Mouse (Mus musculus) kidney, embryonic 16.5 days (tissue): Measurements from ENCODE around the gene Irx4. TPM values are rescaled to one million over a fixed set of nuclear protein-coding genes. Genes with fewer than 3 reads are reported as not detected.

Experiments used
- ATAC-seq: fragments of 200-750 bp; cut with Nextera tagmentation; 2 replicates; pipeline ENCODE4 v1.8.0; 2017; ENCODE audit warnings: moderate TSS enrichment; ENCODE audit not compliant: low FRiP score, low TSS enrichment
- H3K27ac ChIP-seq: fragments of 300-500 bp; sonication (generic); 2 replicates; pipeline ENCODE4 v1.5.1; 2014; ENCODE audit warnings: low read length
- H3K27me3 ChIP-seq: fragments of 300-500 bp; sonication (generic); 2 replicates; pipeline ENCODE4 v1.6.1; 2014; ENCODE audit warnings: low read length, control low read depth, mixed read lengths; ENCODE audit not compliant: insufficient read depth
- H3K36me3 ChIP-seq: fragments of 300-500 bp; sonication (generic); 2 replicates; pipeline ENCODE4 v1.6.1; 2014; ENCODE audit warnings: low read length, control low read depth, mixed read lengths; ENCODE audit not compliant: insufficient read depth
- H3K4me1 ChIP-seq: fragments of 300-500 bp; sonication (generic); 2 replicates; pipeline ENCODE4 v1.6.1; 2014; ENCODE audit warnings: low read length, control low read depth, mixed read lengths; ENCODE audit not compliant: insufficient read depth
- H3K4me2 ChIP-seq: fragments of 300-500 bp; sonication (generic); replicated peaks from 2 replicates; pipeline ENCODE4 v1.6.1; 2014; ENCODE audit warnings: low read depth, low read length
- H3K4me3 ChIP-seq: fragments of 300-500 bp; sonication (generic); 2 replicates; pipeline ENCODE4 v1.5.1; 2014; ENCODE audit warnings: mild to moderate bottlenecking, low read length
- H3K9ac ChIP-seq: fragments of 300-500 bp; sonication (generic); replicated peaks from 2 replicates; pipeline ENCODE4 v1.6.1; 2014; ENCODE audit warnings: low read length
- H3K9me3 ChIP-seq: fragments of 300-500 bp; sonication (generic); 2 replicates; pipeline ENCODE4 v1.6.1; 2016; ENCODE audit warnings: low read length, control low read depth
- WGBS: fragments of 180-500 bp; shearing (Covaris S2); extraction: QIAGEN DNeasy Blood & Tissue Kit; methylation state at CpG from one replicate; pipeline ENCODE4 v1.1.7; 2014; 5-methylcytosine and 5-hydroxymethylcytosine counted together
- polyA plus RNA-seq: library from polyadenylated mRNA; unstranded; fragments of >200 nt; fragmentation: Nextera tagmentation; extraction: Ambion mirVana; gene quantifications from 2 replicates; pipeline ENCODE4 v1.2.1, GENCODE M21; 2015

The Irx4 gene
- polyA plus RNA-seq, 1 experiment from 2014 or later = 0.30 TPM

- ATAC-seq = no peak
- Histone ChIP-seq H3K36me3 (no peaks in the 10 kb centered on the region), H3K4me2 (peak overlapping the region; percentile 66), H3K27me3 (peaks cover 97% of the 10 kb centered on the region), H3K4me1 (peaks cover 31% of the 10 kb centered on the region), H3K27ac (no peak overlapping the region), H3K9me3 (no peaks in the 10 kb centered on the region), H3K9ac (no peak overlapping the region), H3K4me3 (peak overlapping the region; percentile 49)
- 20% methylated on average over 10 of the region's 10 CpGs for WGBS
Measured at GRCm38 (mm10) chr13:73259577-73260353, 514 bp upstream of the Irx4 start.

DNA sequence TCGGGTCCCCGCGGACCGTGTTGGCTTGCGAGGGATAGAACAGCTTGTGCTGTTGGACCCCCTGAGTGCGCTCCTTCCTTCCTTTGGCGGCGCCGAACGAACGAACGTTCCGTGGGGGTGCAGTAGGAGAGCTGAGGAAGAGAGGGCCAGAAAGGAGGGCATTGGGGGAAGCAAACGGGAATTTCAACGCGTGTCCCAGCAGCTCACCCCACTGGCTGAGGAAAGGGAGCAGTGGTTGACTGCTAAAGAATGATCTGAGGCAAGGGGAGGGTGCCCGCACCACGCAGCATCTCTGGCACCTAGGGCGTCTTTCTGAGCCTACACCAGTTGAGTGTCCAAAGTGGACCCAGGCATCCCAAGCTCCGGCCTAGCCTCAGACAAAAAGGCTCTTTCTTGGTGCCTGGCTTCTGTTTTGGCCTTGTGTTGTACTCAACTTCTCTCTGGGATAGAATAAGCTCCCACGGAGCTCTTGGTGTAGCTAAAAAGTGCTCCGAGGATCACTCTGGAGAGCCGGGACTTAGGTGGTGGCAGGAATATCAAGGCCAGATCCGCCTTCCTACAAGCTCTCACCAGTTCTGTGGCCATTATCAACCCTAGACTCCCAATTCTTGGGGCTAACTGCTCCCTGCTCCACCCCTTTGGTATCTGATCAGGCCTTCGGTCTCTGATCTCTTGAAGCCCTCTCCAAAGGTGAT lies 904 bp downstream of the Irx4 start:
- Histone ChIP-seq H3K27me3 (peaks cover 98% of the 10 kb centered on the region), H3K36me3 (no peaks in the 10 kb centered on the region), H3K9me3 (no peaks in the 10 kb centered on the region), H3K9ac (0 out of 2 replicates have a peak overlapping the region, but pooled peaks have one; percentile 20), H3K4me3 (peak overlapping the region; percentile 49), H3K4me2 (peak overlapping the region; percentile 66), H3K27ac (no peak overlapping the region), H3K4me1 (peaks cover 37% of the 10 kb centered on the region)
- WGBS = 9% methylated on average over 25 of the region's 25 CpGs
- no peak for ATAC-seq

DNA sequence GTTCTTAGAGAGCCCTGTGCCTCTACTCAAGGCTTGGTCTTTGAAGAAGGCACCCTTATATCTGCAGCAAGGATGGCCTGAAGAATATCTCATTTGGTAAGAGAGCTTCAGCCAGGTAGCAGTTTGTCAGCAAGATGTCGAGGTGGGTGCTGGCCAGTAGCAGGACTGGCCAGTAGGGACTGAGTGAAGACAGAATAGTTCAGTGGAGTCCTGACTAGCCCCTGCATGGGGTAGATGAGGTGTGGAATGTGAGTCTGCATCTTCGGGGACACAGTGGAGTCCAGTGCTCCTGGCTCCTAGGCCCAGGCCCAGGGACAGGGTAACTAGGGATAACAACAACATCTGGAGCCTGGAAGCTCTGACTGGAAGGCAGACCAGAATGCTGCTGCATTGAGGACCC lies 1.6 kb downstream of the Irx4 start:
- no peak overlapping the region for H3K4me3 ChIP-seq
- H3K9me3 ChIP-seq = no peaks in the 10 kb centered on the region
- ATAC-seq = no peak
- no peak overlapping the region for H3K9ac ChIP-seq
- H3K27ac ChIP-seq = no peak overlapping the region
- no peaks in the 10 kb centered on the region for H3K36me3 ChIP-seq
- no peak overlapping the region for H3K4me2 ChIP-seq
- WGBS = 21% methylated on average over 2 of the region's 2 CpGs
- H3K27me3 ChIP-seq = peaks cover 98% of the 10 kb centered on the region
- H3K4me1 ChIP-seq = peaks cover 37% of the 10 kb centered on the region

DNA sequence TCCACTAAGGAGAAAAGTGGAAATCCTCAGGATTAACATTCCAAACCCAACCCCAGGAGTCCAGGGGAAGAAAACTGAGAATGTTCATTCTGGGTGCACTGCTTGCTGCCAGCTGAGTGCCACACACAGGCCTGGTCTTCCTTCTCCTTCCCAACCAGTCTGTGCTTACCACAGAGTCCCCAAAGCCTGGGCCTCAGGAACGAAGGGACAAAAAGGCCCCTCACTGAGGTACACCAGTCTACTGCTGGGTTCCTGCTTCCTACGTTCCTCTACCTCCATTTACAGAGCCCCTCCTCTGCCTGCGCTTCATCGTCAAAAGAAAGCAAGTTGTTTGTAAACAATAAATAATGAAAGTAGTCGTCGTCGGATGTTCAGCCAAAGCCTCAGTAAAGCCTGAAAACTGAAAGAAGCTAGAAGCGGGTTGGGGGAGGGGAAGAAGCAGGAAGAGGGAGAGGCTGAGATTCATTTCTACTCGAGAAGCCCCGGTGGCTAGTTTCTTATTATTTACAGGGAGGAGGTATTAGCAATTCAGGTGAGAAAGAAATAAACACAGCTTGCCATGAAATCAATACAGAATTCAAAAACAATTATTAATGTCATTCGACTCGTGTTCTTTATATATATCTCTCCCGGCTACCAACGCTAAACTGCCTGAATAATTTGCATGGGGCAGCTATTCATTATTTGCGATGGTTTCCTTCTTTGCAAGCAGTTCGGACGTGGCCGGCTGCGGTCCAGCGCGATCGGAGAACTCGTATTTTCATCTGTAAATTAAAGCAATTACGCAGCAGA lies 2.3 kb downstream of the Irx4 start:
- Histone ChIP-seq H3K9me3 (no peaks in the 10 kb centered on the region), H3K4me3 (peak overlapping the region; percentile 24), H3K36me3 (no peaks in the 10 kb centered on the region), H3K4me1 (peaks cover 37% of the 10 kb centered on the region), H3K9ac (no peak overlapping the region), H3K27me3 (peaks cover 98% of the 10 kb centered on the region), H3K4me2 (peak overlapping the region; percentile 43), H3K27ac (no peak overlapping the region)
- no peak for ATAC-seq
- 4% methylated on average over 24 of the region's 24 CpGs for WGBS

GRCm38 (mm10) chr13:73263128-73263971 lies 3.1 kb downstream of the Irx4 start:
- Histone ChIP-seq H3K27ac (no peak overlapping the region), H3K27me3 (peaks cover 98% of the 10 kb centered on the region), H3K4me2 (peak overlapping the region; percentile 43), H3K9me3 (no peaks in the 10 kb centered on the region), H3K36me3 (no peaks in the 10 kb centered on the region), H3K4me3 (peak overlapping the region; percentile 24), H3K4me1 (peaks cover 37% of the 10 kb centered on the region), H3K9ac (no peak overlapping the region)
- ATAC-seq = peak; percentile 55; the same call in 1 of the 2 replicates
- WGBS = 1% methylated on average over 40 of the region's 40 CpGs

GRCm38 (mm10) chr13:73264166-73264735 lies 4.0 kb downstream of the Irx4 start:
- H3K4me1 ChIP-seq = peaks cover 37% of the 10 kb centered on the region
- 5% methylated on average over 29 of the region's 29 CpGs for WGBS

GRCm38 (mm10) chr13:73264831-73265230 lies 4.6 kb downstream of the Irx4 start:
- H3K4me3 ChIP-seq = no peak overlapping the region
- H3K4me1 ChIP-seq = peaks cover 37% of the 10 kb centered on the region
- no peak for ATAC-seq
- H3K36me3 ChIP-seq = no peaks in the 10 kb centered on the region
- H3K4me2 ChIP-seq = no peak overlapping the region
- 17% methylated on average over 8 of the region's 8 CpGs for WGBS
- no peaks in the 10 kb centered on the region for H3K9me3 ChIP-seq
- H3K27ac ChIP-seq = no peak overlapping the region
- peaks cover 98% of the 10 kb centered on the region for H3K27me3 ChIP-seq
- H3K9ac ChIP-seq = no peak overlapping the region

More at GRCm38 (mm10) chr13:73264166-73264735, 4.0 kb downstream of the Irx4 start:
- Histone ChIP-seq H3K36me3 (no peaks in the 10 kb centered on the region), H3K9me3 (no peaks in the 10 kb centered on the region), H3K27me3 (peaks cover 98% of the 10 kb centered on the region), H3K27ac (no peak overlapping the region), H3K4me3 (peak overlapping the region; percentile 24), H3K4me2 (peak overlapping the region; percentile 43; the same call in 1 of the 2 replicates), H3K9ac (no peak overlapping the region)
- ATAC-seq = peak; percentile 14; the same call in 1 of the 2 replicates

DNA sequence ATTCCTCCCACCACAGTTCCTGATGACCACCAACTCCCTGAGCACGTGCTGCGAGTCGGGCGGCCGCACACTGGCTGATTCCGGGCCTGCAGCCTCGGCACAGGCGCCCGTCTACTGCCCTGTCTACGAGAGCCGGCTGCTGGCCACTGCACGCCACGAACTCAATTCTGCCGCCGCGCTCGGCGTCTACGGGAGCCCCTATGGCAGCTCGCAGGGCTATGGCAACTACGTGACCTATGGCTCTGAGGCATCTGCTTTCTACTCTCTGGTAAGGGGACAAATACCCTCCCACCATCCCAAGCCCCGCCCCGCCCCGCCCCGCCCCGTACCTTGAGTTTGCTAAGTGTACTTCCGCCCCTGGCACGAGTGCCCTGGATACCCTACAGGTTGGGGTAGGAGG lies 5.2 kb downstream of the Irx4 start:
- H3K4me2 ChIP-seq = peak overlapping the region; percentile 48
- H3K36me3 ChIP-seq = no peaks in the 10 kb centered on the region
- peak overlapping the region; percentile 28 for H3K4me3 ChIP-seq
- H3K4me1 ChIP-seq = peaks cover 33% of the 10 kb centered on the region
- ATAC-seq = peak; percentile 40
- no peaks in the 10 kb centered on the region for H3K9me3 ChIP-seq
- peaks cover 98% of the 10 kb centered on the region for H3K27me3 ChIP-seq
- under 1% methylated on average over 28 of the region's 28 CpGs for WGBS
- H3K9ac ChIP-seq = no peak overlapping the region
- no peak overlapping the region for H3K27ac ChIP-seq

GRCm38 (mm10) chr13:73267551-73267950 lies 7.3 kb downstream of the Irx4 start:
- H3K4me3 ChIP-seq = no peak overlapping the region
- no peak overlapping the region for H3K27ac ChIP-seq
- H3K27me3 ChIP-seq = peaks cover 98% of the 10 kb centered on the region
- no peaks in the 10 kb centered on the region for H3K36me3 ChIP-seq
- H3K9ac ChIP-seq = no peak overlapping the region
- no peak for ATAC-seq
- H3K4me2 ChIP-seq = no peak overlapping the region
- 2% methylated on average over 10 of the region's 10 CpGs for WGBS
- H3K9me3 ChIP-seq = no peaks in the 10 kb centered on the region
- peaks cover 42% of the 10 kb centered on the region for H3K4me1 ChIP-seq
